Mouse (Mus musculus) stomach, embryonic 14.5 days (tissue): ENCODE results near the gene Magi3. TPM values are rescaled to one million over a fixed set of nuclear protein-coding genes. Genes with fewer than 3 reads are reported as not detected.
A peak's percentile ranks its signal among the peaks of the same experiment; 100 is the strongest.

Experiments
- ATAC-seq: fragments of 200-750 bp; cut with Nextera tagmentation; 2 replicates; pipeline ENCODE4 v1.8.0; 2017; ENCODE audit warnings: low read depth, moderate TSS enrichment; ENCODE audit not compliant: insufficient number of reproducible peaks, insufficient read depth, low FRiP score
- H3K27ac ChIP-seq: fragments of 300-500 bp; sonication (generic); 2 replicates; pipeline ENCODE4 v1.5.1; 2014; ENCODE audit warnings: mild to moderate bottlenecking, low read length, moderate library complexity, mixed read lengths
- H3K27me3 ChIP-seq: fragments of 300-500 bp; sonication (generic); 2 replicates; pipeline ENCODE4 v1.6.1; 2014; ENCODE audit warnings: low read length, control low read depth, mixed read lengths; ENCODE audit not compliant: control insufficient read depth, insufficient read depth
- H3K36me3 ChIP-seq: fragments of 300-500 bp; sonication (generic); 2 replicates; pipeline ENCODE4 v1.6.1; 2014; ENCODE audit warnings: mild to moderate bottlenecking, control low read depth, low read length, moderate library complexity, mixed read lengths; ENCODE audit not compliant: control insufficient read depth, insufficient read depth
- H3K4me1 ChIP-seq: fragments of 300-500 bp; sonication (generic); 2 replicates; pipeline ENCODE4 v1.6.1; 2014; ENCODE audit warnings: low read length, control low read depth, mixed read lengths; ENCODE audit not compliant: control insufficient read depth, insufficient read depth
- H3K4me2 ChIP-seq: fragments of 300-500 bp; sonication (generic); replicated peaks from 2 replicates; pipeline ENCODE4 v1.6.1; 2014; ENCODE audit warnings: low read depth, low read length, control low read depth
- H3K4me3 ChIP-seq: fragments of 300-500 bp; sonication (generic); 2 replicates; pipeline ENCODE4 v1.5.1; 2014; ENCODE audit warnings: low read depth, low read length, control low read depth
- H3K9ac ChIP-seq: fragments of 300-500 bp; sonication (generic); replicated peaks from 2 replicates; pipeline ENCODE4 v1.6.1; 2014; ENCODE audit warnings: low read depth, mild to moderate bottlenecking, control low read depth, low read length, moderate library complexity, mixed read lengths
- H3K9me3 ChIP-seq: fragments of 300-500 bp; sonication (generic); 2 replicates; pipeline ENCODE4 v1.6.1; 2016; ENCODE audit warnings: low read depth, low read length, control low read depth; ENCODE audit not compliant: control insufficient read depth
- WGBS: fragments of 180-500 bp; shearing (Covaris S2); extraction: QIAGEN DNeasy Blood & Tissue Kit; methylation state at CpG from one replicate; pipeline ENCODE4 v1.1.7; 2014; 5-methylcytosine and 5-hydroxymethylcytosine counted together
- polyA plus RNA-seq: library from polyadenylated mRNA; unstranded; fragments of >200 nt; fragmentation: Nextera tagmentation; extraction: Ambion mirVana; gene quantifications from 2 replicates; pipeline ENCODE4 v1.2.1, GENCODE M21; 2014

The Magi3 gene
- 9.9 and 10.5 TPM in 2 replicates for polyA plus RNA-seq

GRCm38 (mm10) chr3:104220295-104220965 is at the start of gene Magi3:
Gene Magi3, minus strand, starts transcription at chr3:104220374.
- no peaks in the 10 kb centered on the region for H3K36me3 ChIP-seq
- no peaks in the 10 kb centered on the region for H3K27me3 ChIP-seq
- H3K9me3 ChIP-seq = no peaks in the 10 kb centered on the region
- H3K4me2 ChIP-seq = peak within 1 kb of the TSS; percentile 89
- no peaks in the 10 kb centered on the region for H3K4me1 ChIP-seq
- peak within 1 kb of the TSS; percentile 93 for H3K27ac ChIP-seq
- peak within 1 kb of the TSS; percentile 84 for H3K4me3 ChIP-seq
- WGBS = under 1% methylated on average over 46 of the region's 46 CpGs
- H3K9ac ChIP-seq = peak within 1 kb of the TSS; percentile 81
- ATAC-seq = peak; percentile 100

- H3K27ac ChIP-seq = no peak overlapping the region
- H3K27me3 ChIP-seq = no peaks in the 10 kb centered on the region
- no peak overlapping the region for H3K4me2 ChIP-seq
- H3K36me3 ChIP-seq = no peaks in the 10 kb centered on the region
- ATAC-seq = no peak
- no peaks in the 10 kb centered on the region for H3K9me3 ChIP-seq
- 82% methylated on average over 6 of the region's 6 CpGs for WGBS
- no peak overlapping the region for H3K4me3 ChIP-seq
- H3K4me1 ChIP-seq = no peaks in the 10 kb centered on the region
- H3K9ac ChIP-seq = no peak overlapping the region
Measured at GRCm38 (mm10) chr3:104264530-104265145, 44.5 kb upstream of the Magi3 start.

DNA sequence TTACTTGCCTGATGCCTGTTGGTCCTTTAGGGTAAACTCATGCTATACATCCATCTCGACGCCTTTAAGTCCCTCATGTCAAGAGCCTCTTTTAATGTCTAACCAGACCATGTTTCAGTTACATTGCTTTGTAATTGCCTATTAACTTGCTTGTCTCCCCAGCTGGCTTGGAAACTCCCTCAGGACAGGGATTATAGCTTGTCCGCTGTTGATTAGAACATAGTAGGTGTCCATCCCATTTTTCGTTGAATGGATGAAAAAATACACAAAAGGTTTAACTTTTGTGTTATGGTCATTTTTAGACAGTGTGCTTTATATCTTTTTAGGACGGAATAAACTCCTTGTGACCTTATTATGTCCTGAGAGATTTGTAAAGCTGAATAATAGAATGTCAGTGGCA is 40.0 kb upstream of the Magi3 start:
- no peaks in the 10 kb centered on the region for H3K36me3 ChIP-seq
- WGBS = 82% methylated on average over 5 of the region's 5 CpGs
- H3K4me2 ChIP-seq = no peak overlapping the region
- H3K4me3 ChIP-seq = no peak overlapping the region
- H3K9me3 ChIP-seq = no peaks in the 10 kb centered on the region
- H3K27ac ChIP-seq = no peak overlapping the region
- H3K27me3 ChIP-seq = no peaks in the 10 kb centered on the region
- no peaks in the 10 kb centered on the region for H3K4me1 ChIP-seq
- no peak for ATAC-seq
- no peak overlapping the region for H3K9ac ChIP-seq

DNA sequence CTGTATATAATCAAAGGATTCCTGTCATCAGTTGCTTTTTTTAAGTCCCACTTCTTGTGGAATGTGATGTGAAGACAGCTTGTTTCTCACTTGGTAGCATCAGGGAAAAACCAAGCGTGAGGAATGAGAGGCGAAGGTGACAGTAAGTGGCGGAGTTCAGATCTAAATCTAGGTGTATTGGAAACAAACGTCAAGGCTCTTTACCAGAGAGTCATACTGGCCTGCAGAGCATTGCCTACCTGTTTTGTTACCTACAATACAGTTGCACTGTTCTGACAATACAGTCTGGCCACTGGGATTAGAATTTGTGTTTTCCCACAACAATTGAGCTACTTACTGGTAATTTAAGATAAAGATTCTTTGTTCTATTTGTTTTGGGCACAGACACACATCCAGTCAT is 39.0 kb upstream of the Magi3 start:
- no peak overlapping the region for H3K9ac ChIP-seq
- H3K27me3 ChIP-seq = no peaks in the 10 kb centered on the region
- WGBS = 79% methylated on average over 4 of the region's 4 CpGs
- ATAC-seq = no peak
- H3K4me2 ChIP-seq = no peak overlapping the region
- no peak overlapping the region for H3K4me3 ChIP-seq
- no peaks in the 10 kb centered on the region for H3K9me3 ChIP-seq
- no peak overlapping the region for H3K27ac ChIP-seq
- no peaks in the 10 kb centered on the region for H3K4me1 ChIP-seq
- no peaks in the 10 kb centered on the region for H3K36me3 ChIP-seq

DNA sequence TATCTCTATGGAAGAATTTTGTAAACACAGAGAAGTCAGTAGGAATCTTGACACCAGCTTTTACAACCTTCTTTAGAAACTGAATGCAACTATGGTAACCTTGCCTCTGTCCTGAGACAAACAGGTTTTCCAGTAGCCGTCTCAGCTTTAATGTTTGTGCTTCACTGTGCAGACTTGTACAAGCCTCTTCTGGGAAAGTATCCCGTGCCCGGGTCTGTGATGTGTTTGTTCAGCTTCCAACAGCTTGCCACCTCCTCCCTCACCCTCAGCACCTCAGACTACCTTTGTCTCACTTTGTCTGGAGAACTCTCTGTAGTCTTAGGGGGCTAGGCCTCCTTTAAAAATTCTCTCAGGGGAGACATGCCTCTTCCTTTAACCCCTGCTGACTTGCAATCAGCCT is 36.9 kb upstream of the Magi3 start:
- 58% methylated on average over 3 of the region's 3 CpGs for WGBS
- no peak for ATAC-seq

DNA sequence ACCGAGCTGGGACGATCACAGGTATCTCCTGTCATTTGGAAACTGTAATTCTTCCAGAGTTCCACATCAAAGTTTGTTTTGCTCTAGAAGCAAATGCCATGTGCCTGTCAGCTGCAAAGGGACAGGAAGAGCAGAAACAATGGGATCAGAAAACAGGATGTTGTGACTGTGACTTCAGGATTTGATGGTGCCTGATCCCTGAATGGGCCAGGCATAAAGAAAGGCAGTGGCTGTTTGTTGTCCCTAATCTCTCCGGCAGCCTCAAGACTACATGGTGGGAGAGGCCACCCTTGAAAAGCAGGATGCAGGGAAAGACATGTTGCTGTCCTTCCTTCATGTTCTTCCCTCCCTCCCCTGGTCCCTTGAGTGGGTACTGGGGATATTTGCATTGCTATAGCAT is 33.6 kb upstream of the Magi3 start:
- H3K9me3 ChIP-seq = no peaks in the 10 kb centered on the region
- no peaks in the 10 kb centered on the region for H3K27me3 ChIP-seq
- H3K36me3 ChIP-seq = no peaks in the 10 kb centered on the region
- no peaks in the 10 kb centered on the region for H3K4me1 ChIP-seq
- WGBS = 62% methylated on average over 3 of the region's 3 CpGs
- no peak overlapping the region for H3K9ac ChIP-seq
- no peak overlapping the region for H3K4me3 ChIP-seq
- no peak overlapping the region for H3K4me2 ChIP-seq
- no peak overlapping the region for H3K27ac ChIP-seq
- no peak for ATAC-seq

More for the DNA sequence above, 36.9 kb upstream of the Magi3 start:
- Histone ChIP-seq H3K27me3 (no peaks in the 10 kb centered on the region), H3K36me3 (no peaks in the 10 kb centered on the region), H3K4me2 (no peak overlapping the region), H3K27ac (no peak overlapping the region), H3K9me3 (no peaks in the 10 kb centered on the region), H3K9ac (no peak overlapping the region), H3K4me1 (no peaks in the 10 kb centered on the region), H3K4me3 (no peak overlapping the region)

DNA sequence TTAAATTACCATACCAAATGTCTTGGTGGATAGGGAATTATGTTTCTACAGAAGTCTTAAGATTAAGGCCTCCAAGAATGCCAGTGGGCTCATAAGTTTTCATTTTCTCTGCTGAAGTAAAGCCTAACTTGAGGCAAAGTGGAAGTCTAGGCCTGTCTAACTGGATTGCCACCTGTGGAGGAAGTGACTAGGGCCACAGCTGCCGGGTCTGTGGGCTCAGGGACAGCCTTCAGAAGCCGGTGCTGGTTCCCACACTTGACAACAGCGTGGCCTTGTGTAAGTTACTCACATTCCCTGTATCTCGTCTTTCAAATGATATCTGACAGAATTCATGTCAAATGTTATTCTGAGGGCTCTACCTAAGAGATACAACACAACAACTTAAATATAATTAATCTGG is 27.7 kb upstream of the Magi3 start:
- H3K27me3 ChIP-seq = no peaks in the 10 kb centered on the region
- H3K4me1 ChIP-seq = no peaks in the 10 kb centered on the region
- whole genome bisulfite sequencing = 67% methylated on average over 4 of the region's 4 CpGs
- no peak for ATAC-seq
- no peak overlapping the region for H3K4me2 ChIP-seq
- H3K36me3 ChIP-seq = no peaks in the 10 kb centered on the region
- H3K9ac ChIP-seq = no peak overlapping the region
- no peak overlapping the region for H3K4me3 ChIP-seq
- no peak overlapping the region for H3K27ac ChIP-seq
- no peaks in the 10 kb centered on the region for H3K9me3 ChIP-seq

GRCm38 (mm10) chr3:104247057-104247456 is 26.9 kb upstream of the Magi3 start:
- 79% methylated on average over 1 of the region's 1 CpGs for WGBS
- H3K9ac ChIP-seq = no peak overlapping the region
- H3K4me1 ChIP-seq = no peaks in the 10 kb centered on the region
- no peaks in the 10 kb centered on the region for H3K27me3 ChIP-seq
- no peak overlapping the region for H3K27ac ChIP-seq
- ATAC-seq = no peak
- H3K9me3 ChIP-seq = no peaks in the 10 kb centered on the region
- no peak overlapping the region for H3K4me3 ChIP-seq
- H3K4me2 ChIP-seq = no peak overlapping the region
- no peaks in the 10 kb centered on the region for H3K36me3 ChIP-seq

GRCm38 (mm10) chr3:104244373-104244772 is 24.2 kb upstream of the Magi3 start:
- Histone ChIP-seq H3K4me2 (no peak overlapping the region), H3K27me3 (no peaks in the 10 kb centered on the region), H3K9me3 (no peaks in the 10 kb centered on the region), H3K4me3 (no peak overlapping the region), H3K36me3 (no peaks in the 10 kb centered on the region), H3K4me1 (no peaks in the 10 kb centered on the region), H3K9ac (no peak overlapping the region), H3K27ac (no peak overlapping the region)
- ATAC-seq = no peak
- 79% methylated on average over 8 of the region's 8 CpGs for WGBS
